Mouse (Mus musculus): ENCODE results near the gene Ndufb8. TPM values are rescaled to one million over a fixed set of nuclear protein-coding genes. Genes with fewer than 3 reads are reported as not detected.

Gene Ndufb8
- polyA plus RNA-seq, 1 experiment from 2014 or later, result 480 TPM

DNA sequence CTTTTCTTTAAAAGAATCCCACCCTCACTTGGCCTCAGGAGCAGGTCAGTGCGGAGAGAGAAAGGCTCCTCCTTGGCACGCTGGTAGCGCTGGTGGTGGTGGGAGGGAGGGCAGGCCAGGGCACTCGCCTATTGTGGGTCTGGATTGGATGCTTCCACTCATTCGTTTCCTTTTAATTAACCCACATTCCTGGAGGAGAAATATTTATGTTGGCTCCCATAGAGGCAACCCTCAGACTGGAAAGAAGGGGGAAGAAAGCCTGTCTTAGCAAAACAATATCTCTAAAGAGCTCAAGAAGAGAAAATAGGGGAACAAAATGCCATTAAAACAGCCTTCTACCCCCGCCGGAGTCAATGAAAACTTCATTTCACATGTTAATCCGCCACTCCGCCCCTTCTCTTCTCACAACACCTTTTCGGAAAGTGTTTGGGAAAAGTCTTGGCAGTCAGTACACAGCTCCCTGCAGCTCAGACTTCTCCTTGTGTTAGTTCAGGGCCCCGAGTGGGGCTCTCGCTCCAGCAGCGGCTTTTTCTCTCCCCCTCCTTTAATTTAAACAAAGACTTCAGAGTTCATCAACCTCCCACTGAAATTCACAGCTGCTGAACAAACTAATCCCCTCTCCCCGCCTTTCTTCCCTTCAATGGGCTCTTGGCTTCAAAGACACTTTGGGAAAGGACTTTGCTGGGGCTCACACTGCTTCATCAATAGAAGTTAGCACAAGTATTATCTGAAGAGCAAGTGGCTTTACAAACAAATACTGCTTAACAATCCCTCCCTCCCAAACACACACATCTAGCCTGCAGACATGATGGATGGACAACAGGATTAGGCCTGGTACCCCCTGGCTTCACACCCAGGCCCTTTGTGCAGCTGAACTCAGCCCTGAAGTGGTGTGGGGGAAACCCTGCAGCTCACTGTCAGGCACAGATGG is 40.5 kb downstream of the Ndufb8 start:
- Histone ChIP-seq H3K9ac (ENCODE audit: low read length) (no peak overlapping the region; the same call in 1 of the 2 replicates), H3K27ac (ENCODE audit: low read length) (no peak overlapping the region), H3K4me3 (ENCODE audit: low read length) (no peak overlapping the region), H3K9me3 (ENCODE audit: control insufficient read depth, low read length) (no peaks in the 10 kb centered on the region), H3K36me3 (ENCODE audit: control insufficient read depth, insufficient read depth, low read length) (no peaks in the 10 kb centered on the region), H3K27me3 (ENCODE audit: control insufficient read depth, insufficient read depth, low read depth, low read length) (peaks cover 45% of the 10 kb centered on the region), H3K4me1 (replicated peaks; ENCODE audit: control insufficient read depth, insufficient read depth, low read length) (peaks cover 31% of the 10 kb centered on the region), H3K4me2 (ENCODE audit: low read depth, low read length) (no peak overlapping the region; the same call in 1 of the 2 replicates)
- 15% methylated on average over 14 of the region's 14 CpGs for WGBS
- 0 out of 2 replicates have a peak, but pooled peaks have one; percentile 13 for ATAC-seq (ENCODE audit: low read depth)

DNA sequence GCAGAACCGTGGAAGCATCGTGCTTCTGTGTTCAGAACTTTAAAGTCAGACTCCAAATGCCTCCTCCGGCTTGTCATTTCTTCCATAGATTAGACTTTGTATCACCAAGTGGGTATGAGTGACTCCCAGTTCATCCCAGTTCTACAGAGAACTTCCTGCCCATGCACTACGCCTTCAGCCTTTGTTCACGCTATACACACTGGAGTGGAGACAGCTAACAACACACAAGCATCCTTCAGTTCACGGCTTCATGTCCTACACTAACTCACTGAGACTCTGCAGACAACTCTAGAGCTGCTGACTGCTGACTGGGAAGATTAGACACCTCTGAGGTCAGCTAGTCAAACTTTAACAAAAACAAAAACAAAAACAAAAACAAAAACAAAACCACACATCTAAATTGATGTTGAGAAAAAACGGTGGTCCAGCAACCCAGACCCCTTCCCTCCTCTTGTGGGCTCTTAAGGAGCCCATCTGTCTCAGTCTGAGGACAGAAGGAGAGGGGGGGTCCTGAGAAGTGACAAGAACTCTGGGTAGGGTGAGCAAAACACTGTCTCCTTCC is 41.2 kb downstream of the Ndufb8 start:
- Histone ChIP-seq H3K4me3 (ENCODE audit: low read length) (no peak overlapping the region), H3K9ac (ENCODE audit: low read length) (no peak overlapping the region), H3K27ac (ENCODE audit: low read length) (no peak overlapping the region), H3K4me2 (ENCODE audit: low read depth, low read length) (no peak overlapping the region), H3K36me3 (ENCODE audit: control insufficient read depth, insufficient read depth, low read length) (no peaks in the 10 kb centered on the region), H3K27me3 (ENCODE audit: control insufficient read depth, insufficient read depth, low read depth, low read length) (peaks cover 52% of the 10 kb centered on the region), H3K4me1 (replicated peaks; ENCODE audit: control insufficient read depth, insufficient read depth, low read length) (peaks cover 26% of the 10 kb centered on the region), H3K9me3 (ENCODE audit: control insufficient read depth, low read length) (no peaks in the 10 kb centered on the region)
- 27% methylated on average over 7 of the region's 7 CpGs for WGBS
- ATAC-seq (ENCODE audit: low read depth), result no peak

DNA sequence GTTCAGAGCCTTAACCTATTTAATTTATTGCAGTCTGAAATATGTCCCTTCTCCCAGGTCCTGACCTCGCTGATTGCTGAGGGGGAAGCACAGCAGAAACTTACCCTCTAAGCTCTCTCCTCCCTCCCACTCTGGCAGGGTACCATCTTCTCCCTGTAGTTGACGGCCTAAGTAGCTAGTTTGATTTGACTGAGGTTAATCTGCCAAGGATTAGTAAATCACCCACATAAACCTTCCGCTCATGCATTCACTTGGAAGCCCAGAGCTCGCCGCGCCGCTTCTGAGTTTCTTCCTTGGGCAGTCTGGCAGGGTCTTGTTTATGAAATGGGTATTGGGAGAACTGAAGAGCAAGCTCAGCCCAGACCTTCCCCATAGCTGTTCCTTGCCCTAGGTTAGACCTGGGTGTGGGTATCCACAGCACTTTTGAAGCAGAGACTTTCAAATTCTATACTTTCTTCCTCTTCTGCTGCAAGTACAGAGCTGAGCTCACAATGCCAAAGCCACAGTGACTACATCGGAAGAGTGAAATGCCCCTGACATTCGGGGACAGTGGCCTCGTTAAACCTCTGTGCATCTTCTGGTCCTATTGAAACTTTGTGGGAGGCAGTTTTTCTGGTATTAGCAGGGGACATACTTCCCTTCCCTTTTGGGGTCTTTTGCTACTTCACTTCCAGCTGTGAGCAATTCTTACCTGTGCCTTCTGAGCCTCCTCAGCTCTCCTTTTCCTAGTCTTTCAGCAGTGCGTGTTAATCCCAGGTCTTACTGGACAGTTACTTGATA is 42.0 kb downstream of the Ndufb8 start:
- WGBS, result 44% methylated on average over 11 of the region's 11 CpGs
- no peak overlapping the region for H3K4me3 ChIP-seq (ENCODE audit: low read length)
- no peak overlapping the region for H3K27ac ChIP-seq (ENCODE audit: low read length)
- no peak for ATAC-seq (ENCODE audit: low read depth)
- H3K9me3 ChIP-seq (ENCODE audit: control insufficient read depth, low read length), result no peaks in the 10 kb centered on the region
- H3K27me3 ChIP-seq (ENCODE audit: control insufficient read depth, insufficient read depth, low read depth, low read length), result peaks cover 57% of the 10 kb centered on the region
- peaks cover 26% of the 10 kb centered on the region for H3K4me1 ChIP-seq (replicated peaks; ENCODE audit: control insufficient read depth, insufficient read depth, low read length)
- H3K4me2 ChIP-seq (ENCODE audit: low read depth, low read length), result no peak overlapping the region
- H3K36me3 ChIP-seq (ENCODE audit: control insufficient read depth, insufficient read depth, low read length), result no peaks in the 10 kb centered on the region
- H3K9ac ChIP-seq (ENCODE audit: low read length), result no peak overlapping the region

DNA sequence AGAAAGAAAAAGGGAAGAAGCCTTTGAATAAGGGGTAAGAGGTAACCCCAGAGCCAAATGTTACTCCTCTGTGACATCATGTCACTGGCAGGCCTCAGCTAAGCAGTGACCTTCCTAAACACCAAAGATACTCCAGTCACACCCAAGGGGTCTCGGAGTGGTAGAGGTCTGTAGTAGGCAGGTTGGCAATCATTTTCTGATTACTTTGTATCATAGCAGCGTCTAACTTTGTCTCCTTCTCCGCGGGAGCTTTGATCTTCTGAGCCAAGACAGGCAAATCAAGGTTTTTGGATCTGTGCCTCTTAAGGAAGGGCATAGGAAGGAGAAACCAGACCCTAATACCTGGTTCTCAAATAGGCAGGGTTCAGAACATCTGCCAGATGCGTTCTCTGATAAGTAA is 42.6 kb downstream of the Ndufb8 start:
- H3K4me2 ChIP-seq (ENCODE audit: low read depth, low read length), result no peak overlapping the region

DNA sequence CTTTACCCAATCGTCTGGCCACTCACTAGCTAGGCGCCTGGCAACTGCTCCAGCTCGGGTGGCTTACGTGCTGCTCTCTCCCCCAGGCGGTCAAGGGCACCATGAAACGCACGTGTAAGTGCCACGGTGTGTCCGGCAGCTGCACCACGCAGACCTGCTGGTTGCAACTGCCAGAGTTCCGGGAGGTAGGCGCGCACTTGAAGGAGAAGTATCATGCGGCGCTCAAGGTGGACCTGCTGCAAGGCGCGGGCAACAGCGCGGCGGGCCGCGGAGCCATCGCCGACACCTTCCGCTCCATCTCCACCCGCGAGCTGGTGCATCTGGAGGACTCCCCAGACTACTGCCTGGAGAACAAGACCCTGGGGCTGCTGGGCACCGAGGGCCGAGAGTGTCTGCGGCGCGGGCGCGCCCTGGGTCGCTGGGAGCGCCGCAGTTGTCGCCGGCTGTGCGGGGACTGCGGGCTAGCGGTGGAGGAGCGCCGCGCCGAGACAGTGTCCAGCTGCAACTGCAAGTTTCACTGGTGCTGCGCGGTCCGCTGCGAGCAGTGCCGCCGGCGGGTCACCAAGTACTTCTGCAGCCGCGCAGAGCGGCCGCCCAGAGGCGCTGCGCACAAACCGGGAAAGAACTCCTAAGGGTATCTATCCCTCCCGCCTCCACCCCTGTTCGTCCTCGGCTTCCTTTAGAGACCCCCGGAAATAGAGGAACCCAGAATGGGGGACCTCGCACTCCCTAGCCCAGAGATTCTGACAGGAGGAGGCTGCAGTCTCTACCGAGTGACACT is 43.6 kb downstream of the Ndufb8 start:
- H3K9ac ChIP-seq (ENCODE audit: low read length), result peak overlapping the region; percentile 12; the same call in 1 of the 2 replicates
- peaks cover 26% of the 10 kb centered on the region for H3K4me1 ChIP-seq (replicated peaks; ENCODE audit: control insufficient read depth, insufficient read depth, low read length)
- H3K36me3 ChIP-seq (ENCODE audit: control insufficient read depth, insufficient read depth, low read length), result no peaks in the 10 kb centered on the region
- no peak overlapping the region for H3K27ac ChIP-seq (ENCODE audit: low read length)
- H3K9me3 ChIP-seq (ENCODE audit: control insufficient read depth, low read length), result no peaks in the 10 kb centered on the region
- ATAC-seq (ENCODE audit: low read depth), result peak; percentile 49
- peaks cover 57% of the 10 kb centered on the region for H3K27me3 ChIP-seq (ENCODE audit: control insufficient read depth, insufficient read depth, low read depth, low read length)
- peak overlapping the region; percentile 44 for H3K4me3 ChIP-seq (ENCODE audit: low read length)
- peak overlapping the region; percentile 62 for H3K4me2 ChIP-seq (ENCODE audit: low read depth, low read length)
- 1% methylated on average over 66 of the region's 66 CpGs for WGBS

More for the DNA sequence above, 42.6 kb downstream of the Ndufb8 start:
- no peaks in the 10 kb centered on the region for H3K9me3 ChIP-seq (ENCODE audit: control insufficient read depth, low read length)
- ATAC-seq (ENCODE audit: low read depth), result no peak
- H3K36me3 ChIP-seq (ENCODE audit: control insufficient read depth, insufficient read depth, low read length), result no peaks in the 10 kb centered on the region
- WGBS, result 49% methylated on average over 5 of the region's 5 CpGs
- no peak overlapping the region for H3K4me3 ChIP-seq (ENCODE audit: low read length)
- no peak overlapping the region for H3K9ac ChIP-seq (ENCODE audit: low read length)
- peaks cover 26% of the 10 kb centered on the region for H3K4me1 ChIP-seq (replicated peaks; ENCODE audit: control insufficient read depth, insufficient read depth, low read length)
- H3K27me3 ChIP-seq (ENCODE audit: control insufficient read depth, insufficient read depth, low read depth, low read length), result peaks cover 57% of the 10 kb centered on the region
- H3K27ac ChIP-seq (ENCODE audit: low read length), result no peak overlapping the region

DNA sequence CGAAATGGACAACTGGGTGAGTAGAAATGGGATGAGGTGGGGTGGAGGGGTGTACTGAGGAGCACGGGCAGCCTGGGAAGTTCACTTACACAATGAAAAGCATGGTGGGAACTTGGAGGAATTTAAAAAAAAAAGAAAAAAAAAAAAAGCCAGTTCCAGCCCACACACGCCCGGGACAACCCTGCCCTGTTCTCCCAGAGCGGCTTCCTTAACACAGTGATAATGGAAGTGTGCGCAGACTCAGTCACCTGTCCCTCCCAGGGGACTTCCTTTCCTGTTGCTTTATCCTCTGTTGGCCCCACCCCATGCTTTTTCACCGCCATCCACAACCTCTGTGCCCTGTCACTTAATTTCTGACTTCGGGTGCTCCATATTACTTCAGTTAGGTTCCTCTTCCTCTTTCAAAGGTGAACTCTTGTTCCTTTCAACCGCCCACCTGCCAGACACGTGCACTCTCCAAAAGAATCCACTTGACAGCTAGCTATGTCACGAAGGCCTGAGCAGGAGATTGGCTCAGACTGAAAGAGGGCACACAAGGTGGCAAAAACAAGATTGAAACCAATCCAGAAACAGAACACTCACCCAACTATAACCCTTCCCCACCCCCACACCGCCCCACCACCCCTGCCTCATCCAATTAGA is 44.6 kb downstream of the Ndufb8 start:
- Histone ChIP-seq H3K9me3 (ENCODE audit: control insufficient read depth, low read length) (no peaks in the 10 kb centered on the region), H3K4me3 (ENCODE audit: low read length) (no peak overlapping the region), H3K27me3 (ENCODE audit: control insufficient read depth, insufficient read depth, low read depth, low read length) (peaks cover 53% of the 10 kb centered on the region), H3K4me2 (ENCODE audit: low read depth, low read length) (peak overlapping the region; percentile 62), H3K4me1 (replicated peaks; ENCODE audit: control insufficient read depth, insufficient read depth, low read length) (peaks cover 24% of the 10 kb centered on the region), H3K27ac (ENCODE audit: low read length) (no peak overlapping the region), H3K9ac (ENCODE audit: low read length) (no peak overlapping the region), H3K36me3 (ENCODE audit: control insufficient read depth, insufficient read depth, low read length) (no peaks in the 10 kb centered on the region)
- no peak for ATAC-seq (ENCODE audit: low read depth)
- 5% methylated on average over 12 of the region's 12 CpGs for WGBS

DNA sequence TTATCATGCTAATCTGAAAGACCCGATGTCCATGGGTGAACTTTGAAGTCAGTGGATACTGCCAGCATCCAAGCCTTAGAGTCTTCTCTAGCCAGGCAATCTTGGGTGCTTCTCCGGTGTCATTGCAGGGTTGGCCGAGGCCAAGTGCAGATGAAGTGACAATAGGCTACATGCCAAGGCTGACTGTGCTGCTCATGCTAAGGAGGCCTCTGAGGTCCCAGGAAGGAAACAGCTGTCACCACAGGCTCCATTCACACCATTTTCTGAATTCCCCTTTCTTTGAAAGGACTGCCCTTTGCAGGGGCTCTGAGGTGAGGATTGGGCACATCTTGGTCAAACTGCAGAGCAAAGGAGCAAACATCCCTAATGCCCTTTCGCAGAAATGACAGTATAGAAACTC is 52.5 kb downstream of the Ndufb8 start:
- H3K4me3 ChIP-seq (ENCODE audit: low read length), result no peak overlapping the region
- peaks cover 6% of the 10 kb centered on the region for H3K4me1 ChIP-seq (replicated peaks; ENCODE audit: control insufficient read depth, insufficient read depth, low read length)
- 43% methylated on average over 4 of the region's 4 CpGs for WGBS
- no peaks in the 10 kb centered on the region for H3K9me3 ChIP-seq (ENCODE audit: control insufficient read depth, low read length)
- ATAC-seq (ENCODE audit: low read depth), result peak; percentile 56; the same call in 1 of the 2 replicates
- H3K9ac ChIP-seq (ENCODE audit: low read length), result no peak overlapping the region
- H3K27ac ChIP-seq (ENCODE audit: low read length), result no peak overlapping the region
- H3K27me3 ChIP-seq (ENCODE audit: control insufficient read depth, insufficient read depth, low read depth, low read length), result peaks cover 3% of the 10 kb centered on the region; the same call in 1 of the 2 replicates
- no peak overlapping the region for H3K4me2 ChIP-seq (ENCODE audit: low read depth, low read length)
- no peaks in the 10 kb centered on the region for H3K36me3 ChIP-seq (ENCODE audit: control insufficient read depth, insufficient read depth, low read length)

DNA sequence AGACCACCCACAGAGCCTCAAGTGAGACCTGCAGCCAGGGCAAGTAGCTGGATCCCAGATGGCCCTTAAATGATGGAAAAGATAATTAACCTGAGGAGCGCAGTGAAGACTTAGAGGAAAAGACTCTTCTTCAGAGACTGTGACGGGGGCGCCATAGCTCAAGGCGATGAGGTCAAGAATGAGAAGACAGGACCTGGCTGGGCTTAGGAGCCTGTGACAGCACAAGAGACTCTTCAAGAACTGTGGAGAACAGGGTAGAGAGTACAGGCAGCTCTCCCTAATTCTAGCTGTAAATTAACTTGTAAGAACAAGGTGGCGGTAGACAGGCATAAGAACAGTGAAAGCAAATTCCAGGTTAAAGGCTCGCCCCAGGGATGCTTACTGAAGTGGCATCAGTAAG is 53.3 kb downstream of the Ndufb8 start:
- H3K36me3 ChIP-seq (ENCODE audit: control insufficient read depth, insufficient read depth, low read length), result no peaks in the 10 kb centered on the region
- no peak overlapping the region for H3K27ac ChIP-seq (ENCODE audit: low read length)
- 72% methylated on average over 6 of the region's 6 CpGs for WGBS
- H3K4me3 ChIP-seq (ENCODE audit: low read length), result no peak overlapping the region
- no peak for ATAC-seq (ENCODE audit: low read depth)
- H3K4me1 ChIP-seq (replicated peaks; ENCODE audit: control insufficient read depth, insufficient read depth, low read length), result peaks cover 6% of the 10 kb centered on the region
- H3K9ac ChIP-seq (ENCODE audit: low read length), result no peak overlapping the region
- H3K9me3 ChIP-seq (ENCODE audit: control insufficient read depth, low read length), result no peaks in the 10 kb centered on the region
- peaks cover 3% of the 10 kb centered on the region; the same call in 1 of the 2 replicates for H3K27me3 ChIP-seq (ENCODE audit: control insufficient read depth, insufficient read depth, low read depth, low read length)
- H3K4me2 ChIP-seq (ENCODE audit: low read depth, low read length), result no peak overlapping the region

Data from lung, embryonic 16.5 days (tissue).